Mouse (Mus musculus) lung, postnatal 14 days (tissue): ENCODE results near the gene Cd46.

Experiments
- DNase-seq: peaks from one replicate; pipeline ENCODE4 v3.0.0; 2021

Cd46 gene

GRCm38 (mm10) chr1:195092220-195092720, at the start of gene Cd46:
Gene Cd46 (minus strand): TSS chr1:195092249.
- peak; percentile 73 for DNase-seq

GRCm38 (mm10) chr1:195132070-195132469, 40.0 kb upstream of the Cd46 start:
- DNase-seq, result peak; percentile 4

GRCm38 (mm10) chr1:195131675-195132015, 39.6 kb upstream of the Cd46 start:
- DNase-seq, result no peak

- DNase-seq, result peak; percentile 90
Measured at GRCm38 (mm10) chr1:195130953-195131674, 39.1 kb upstream of the Cd46 start, which contains the start of gene Cr1l. Gene Cr1l (minus strand): TSS chr1:195131586.

- no peak for DNase-seq
Measured at GRCm38 (mm10) chr1:195130479-195130878, 38.4 kb upstream of the Cd46 start.

- DNase-seq, result no peak
Measured at GRCm38 (mm10) chr1:195129867-195130266, 37.8 kb upstream of the Cd46 start.

- DNase-seq, result no peak
Measured at GRCm38 (mm10) chr1:195114414-195114813, 22.4 kb upstream of the Cd46 start.

GRCm38 (mm10) chr1:195113621-195114020, 21.6 kb upstream of the Cd46 start:
- DNase-seq, result no peak

- no peak for DNase-seq
Measured at GRCm38 (mm10) chr1:195100693-195101092, 8.6 kb upstream of the Cd46 start.

- no peak for DNase-seq
Measured at GRCm38 (mm10) chr1:195098004-195098403, 6.0 kb upstream of the Cd46 start.

- DNase-seq, result no peak
Measured at GRCm38 (mm10) chr1:195091699-195092219, 290 bp downstream of the Cd46 start.

- DNase-seq, result no peak
Measured at GRCm38 (mm10) chr1:195082142-195082541, 9.9 kb downstream of the Cd46 start.

GRCm38 (mm10) chr1:195040437-195040836, 51.6 kb downstream of the Cd46 start:
- peak; percentile 53 for DNase-seq

GRCm38 (mm10) chr1:195038386-195038785, 53.7 kb downstream of the Cd46 start:
- DNase-seq, result no peak

- DNase-seq, result no peak
Measured at GRCm38 (mm10) chr1:195037985-195038384, 54.1 kb downstream of the Cd46 start.

- no peak for DNase-seq
Measured at GRCm38 (mm10) chr1:195037483-195037882, 54.6 kb downstream of the Cd46 start.

GRCm38 (mm10) chr1:195033941-195034340, 58.1 kb downstream of the Cd46 start:
- peak; percentile 23 for DNase-seq

- DNase-seq, result no peak
Measured at GRCm38 (mm10) chr1:195032738-195033137, 59.3 kb downstream of the Cd46 start.

GRCm38 (mm10) chr1:195031786-195032185, 60.3 kb downstream of the Cd46 start:
- DNase-seq, result no peak

- no peak for DNase-seq
Measured at GRCm38 (mm10) chr1:195027507-195027906, 64.5 kb downstream of the Cd46 start.

GRCm38 (mm10) chr1:195023848-195024247, 68.2 kb downstream of the Cd46 start:
- DNase-seq, result no peak

- no peak for DNase-seq
Measured at GRCm38 (mm10) chr1:195021831-195022230, 70.2 kb downstream of the Cd46 start.

- DNase-seq, result no peak
Measured at GRCm38 (mm10) chr1:195019062-195019600, 72.9 kb downstream of the Cd46 start.
